Mouse (Mus musculus) left cerebral cortex, postnatal 10 days (tissue): ENCODE results near the gene Arvcf. TPM values are rescaled to one million over a fixed set of nuclear protein-coding genes. Genes with fewer than 3 reads are reported as not detected.

Experiments used
- DNase-seq, 2 experiments: peaks; one replicate each; pipeline ENCODE4 v3.0.0; 2021 to 2022; ENCODE audit warnings: low spot score in 2 of 2, mixed read lengths in 1 of 2; ENCODE audit errors: extremely low spot score in 1 of 2
- intact Hi-C: fragments of 180-260 bp; cut with DNase I; formaldehyde crosslinking; loops from one replicate; pipeline ENCODE4 v1.15.1; 2025
- microRNA-seq: library from miRNA; unstranded; fragments of <30 nt; microRNA quantifications from one replicate; pipeline ENCODE4 v1.2.0, GENCODE M21; 2022
- total RNA-seq, 2 experiments: library from RNA; stranded (reverse); gene quantifications; 2 replicates each; pipeline ENCODE4 v1.2.3; 2021

Gene Arvcf
- total RNA-seq, 2 experiments from 2014 or later: 43.0 to 46.4 TPM

GRCm38 (mm10) chr16:18449005-18449404 lies 101.0 kb downstream of the Arvcf start:
- no peak for DNase-seq
- intact Hi-C loops: loop anchor here (10.0 kb wide), 1 partner anchor 346 kb away; no protein-coding TSS in a partner anchor

DNA sequence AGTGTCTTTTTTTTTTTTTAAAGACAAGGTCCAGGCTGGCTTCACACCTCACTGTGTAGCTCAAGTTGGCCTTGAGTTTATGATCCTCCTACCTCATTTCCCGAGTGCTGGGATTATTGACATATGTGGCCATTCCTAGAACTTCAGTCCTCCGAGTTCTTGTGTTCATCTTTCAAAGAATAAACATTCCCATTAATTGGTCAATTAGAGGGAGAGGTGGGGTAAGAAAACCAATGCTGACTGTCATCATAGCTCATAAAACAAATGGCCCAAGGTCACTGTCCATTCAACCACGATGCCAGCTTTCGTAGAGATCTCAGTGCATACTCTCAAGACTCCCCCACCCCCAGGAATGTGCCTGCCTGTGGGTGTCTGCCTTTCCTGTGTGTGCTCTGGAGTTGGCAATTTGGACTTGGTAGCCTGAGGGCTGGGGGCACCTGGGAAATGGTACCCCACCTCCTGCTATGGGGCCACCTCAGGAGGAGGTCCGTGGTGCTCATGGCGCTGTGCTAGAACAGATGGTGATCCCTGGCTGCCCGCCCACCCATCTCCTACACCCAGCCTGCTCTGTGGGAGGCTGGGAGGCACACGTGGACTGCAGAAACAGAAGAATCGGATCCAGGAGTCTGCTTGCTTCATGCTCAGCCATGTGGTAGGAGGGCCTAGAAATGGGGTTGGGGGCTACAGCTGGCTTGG lies 103.7 kb downstream of the Arvcf start:
- peak; percentile 34 to 70 for DNase-seq
- intact Hi-C loops: no loop called here

DNA sequence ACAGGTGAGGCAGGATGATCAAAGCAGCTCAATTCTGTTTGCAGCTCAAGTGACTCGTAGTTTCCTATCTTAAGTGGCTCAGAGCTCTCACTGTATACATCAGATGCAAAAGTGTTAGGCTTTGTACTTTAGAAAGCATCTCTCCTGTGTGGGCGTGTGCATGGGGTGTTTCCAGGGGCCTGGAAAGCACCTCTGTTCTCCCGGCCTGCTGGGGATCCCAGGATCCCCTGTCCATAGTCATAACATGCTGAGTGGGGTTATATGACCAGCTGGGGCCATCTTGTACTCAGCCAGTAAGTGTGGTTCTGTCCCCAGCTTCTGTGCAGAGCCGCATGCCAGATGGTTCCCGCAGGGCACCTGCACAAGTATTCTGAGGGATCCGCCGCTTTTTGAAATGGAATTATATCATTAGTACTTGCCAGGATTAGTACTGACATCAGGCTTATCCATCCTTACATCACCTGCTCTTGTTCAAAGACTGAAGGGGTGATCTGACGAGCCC lies 104.4 kb downstream of the Arvcf start:
- intact Hi-C loops: no loop called here
- DNase-seq: no peak

DNA sequence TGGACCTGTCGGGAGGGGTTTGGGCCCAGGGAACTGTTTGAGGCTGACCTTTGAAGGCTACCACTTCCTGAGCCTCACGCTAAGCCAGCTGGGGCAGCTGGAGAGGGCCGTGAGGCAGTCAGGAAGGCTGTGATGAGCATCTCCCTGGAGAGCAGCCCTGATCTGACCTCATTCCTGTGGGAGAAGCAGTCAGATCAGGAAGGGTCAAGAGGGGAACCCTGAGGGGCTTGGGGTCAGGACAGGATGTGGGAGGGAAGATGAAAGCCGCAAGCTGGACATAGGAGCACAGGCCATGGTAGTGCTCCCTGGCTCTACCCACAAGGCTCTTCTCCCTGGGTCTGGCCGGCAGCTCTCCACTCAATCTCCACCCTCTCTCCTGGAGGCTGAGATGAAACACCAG lies 105.9 kb downstream of the Arvcf start:
- DNase-seq: peak in 1 of 2 experiments; percentile 68
- intact Hi-C loops: no loop called here

DNA sequence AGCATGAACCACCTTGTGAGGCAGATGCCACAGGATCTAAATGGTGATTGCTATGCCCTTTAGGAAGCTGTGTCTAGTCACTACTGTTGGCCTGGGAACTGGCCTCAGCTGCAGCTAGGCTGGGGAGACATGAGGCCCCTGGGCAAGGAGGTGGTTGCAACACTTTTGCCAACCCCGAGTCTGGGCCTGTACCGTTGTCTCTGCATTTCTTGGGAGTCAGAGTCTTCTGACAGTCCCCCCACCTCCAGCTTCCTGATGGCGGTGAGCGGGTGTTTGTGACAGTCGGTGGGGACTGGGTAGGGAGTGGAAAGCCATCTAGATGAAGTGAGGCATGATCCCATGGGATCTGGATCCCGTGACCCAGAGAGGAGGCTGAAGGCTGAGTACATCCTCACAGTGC lies 107.4 kb downstream of the Arvcf start:
- intact Hi-C loops: no loop called here
- DNase-seq: no peak

Small RNAs within 50 kb of the gene (microRNA-seq; reads per million reads assigned to microRNA genes)
- gene Gm26219 (not detected), gene Mir185 (1,164 reads per million, percentile 79 among the genes with 10 or more reads in this experiment)

Other genes starting within 250 kb of the Arvcf start
- gene Rtn4r, start 220.5 kb upstream of the Arvcf start, total RNA-seq: 10 to 100 TPM; 73.2 to 82.6 TPM
- gene Ccdc188, start 130.3 kb upstream of the Arvcf start, total RNA-seq: not detected
- gene Zdhhc8, start 113.0 kb upstream of the Arvcf start, total RNA-seq: 100 to 1,000 TPM; 104 TPM
- gene Trmt2a, start 99.5 kb upstream of the Arvcf start, total RNA-seq: 10 to 100 TPM; 46.7 to 53.2 TPM
- gene Ranbp1, start 99.5 kb upstream of the Arvcf start, total RNA-seq: 100 to 1,000 TPM; 116 to 122 TPM
- gene Gm49776, start 89.9 kb upstream of the Arvcf start, total RNA-seq: not detected
- 10 to 100 TPM; 41.8 to 44.2 TPM for gene Dgcr8, start 58.9 kb upstream of the Arvcf start, total RNA-seq
- 100 to 1,000 TPM; 105 to 125 TPM for gene Tango2, start 79 bp upstream of the Arvcf start, total RNA-seq
- gene Txnrd2, start 78.2 kb downstream of the Arvcf start, total RNA-seq: 10 to 100 TPM; 24.1 to 27.4 TPM
- gene Comt, start 78.7 kb downstream of the Arvcf start, total RNA-seq: 10 to 100 TPM; 65.2 to 66.3 TPM
- gene Gnb1l, start 150.5 kb downstream of the Arvcf start, total RNA-seq: 1 to 10 TPM; 7.6 to 8.4 TPM
- 1 to 10 TPM; 6.2 to 8.7 TPM for gene Rtl10, start 150.7 kb downstream of the Arvcf start, total RNA-seq
- gene Tbx1, start 242.5 kb downstream of the Arvcf start, total RNA-seq: 1 to 10 TPM; 1.5 to 1.7 TPM